19 mouse cellular contexts compared by ENCODE assay signal in genomic region chr17:56272644-56273043, GRCm38 (mm10). TPM values are rescaled to one million over a fixed set of nuclear protein-coding genes. Genes with fewer than 3 reads are reported as not detected.
DNase-seq lines count a peak whose midpoint lies in the region; TF ChIP-seq lines count a peak whose summit lies in the region.
"Had no signal": no experiment of that assay in that cellular context is flagged by ENCODE, and none has a peak within 500 bp of the region (broad histone marks: within the 10 kb centered on the region; RNA-seq: fewer than 3 reads in every experiment).

No protein-coding gene starts in this region.

- in situ Hi-C loops in CH12.LX (cut with MboI; ENCODE audit: low pct_ligation_motif_present, low pct_unique_long_range_greater_than_20kb, low sequenced_read_pairs) = no loop called here

- no peak for TF ChIP-seq EP300 in CH12.LX (IDR thresholded peaks at IDR 0.05; ENCODE audit: low read length)

- H3K79me2 ChIP-seq in CH12.LX (replicated peaks; ENCODE audit: control insufficient read depth, extremely low read depth, insufficient read depth, poor library complexity, severe bottlenecking) = peaks cover 47% of the 10 kb centered on the region

- no peak for TF ChIP-seq POLR2A in CH12.LX (IDR thresholded peaks at IDR 0.05; ENCODE audit: low read depth, low read length)

- intact Hi-C loops in heart, postnatal 36 days (cut with DNase I) = no loop called here
- intact Hi-C loops in gastrocnemius, postnatal 36 days (cut with DNase I) = no loop called here

- TF ChIP-seq CTCF in CH12.LX (conservative IDR thresholded peaks at IDR 0.05 in 1 of 2, IDR thresholded peaks at IDR 0.05 in 1 of 2; ENCODE audit: low read depth in 2 of 2, low read length in 2 of 2) = no peak

- dilution Hi-C loops in CH12.LX (cut with MboI; ENCODE audit: extremely low pct_ligation_motif_present, extremely low pct_unique_long_range_greater_than_20kb, low sequenced_read_pairs) = no loop called here

- peaks cover 40 to 51% of the 10 kb centered on the region in 2 experiments for H3K36me3 ChIP-seq in CH12.LX (replicated peaks in 1 of 2; ENCODE audit: control insufficient read depth in 1 of 2, insufficient read depth in 1 of 2, low read length in 1 of 2)
- H3K36me3 ChIP-seq in midbrain, embryonic 10.5 days = peaks cover 20% of the 10 kb centered on the region

- 74% methylated on average over 3 of the region's 3 CpGs for WGBS in midbrain, embryonic 10.5 days

- DNase-seq in heart, adult 18-20 months = peak; percentile 4 to 15
- DNase-seq in heart, postnatal 36 days = no peak
- DNase-seq in CH12.LX (ENCODE audit: extremely low read depth) = no peak
- peak; percentile 68 for DNase-seq in kidney, postnatal 14 days
- DNase-seq in lung, postnatal 25 days (ENCODE audit: low spot score) = peak; percentile 55
- no peak for DNase-seq in c-Kit-positive CD71-positive TER-119-positive erythroid progenitor cells, embryonic 14.5 days (ENCODE audit: low spot score)
- no peak for DNase-seq in midbrain, embryonic 10.5 days (ENCODE audit: low spot score)
- DNase-seq in gastrocnemius, postnatal 36 days = no peak
- DNase-seq: cerebellum, adult 8-10 months; embryo, embryonic 11 days; layer of hippocampus, postnatal 36 days had no signal

- no peak overlapping the region for H3K4me2 ChIP-seq in CH12.LX (ENCODE audit: insufficient read depth, low read depth, poor library complexity, severe bottlenecking)
- H3K4me2 ChIP-seq: limb, embryonic 12.5 days had no signal

- no peak overlapping the region for H3K9ac ChIP-seq in CH12.LX (ENCODE audit: insufficient read depth, low read depth)
- H3K9ac ChIP-seq: limb, embryonic 12.5 days had no signal

- peaks cover 17 to 59% of the 10 kb centered on the region in 2 experiments for H3K4me1 ChIP-seq in CH12.LX (ENCODE audit: control insufficient read depth in 1 of 2, insufficient read depth in 2 of 2)
- peaks cover 34% of the 10 kb centered on the region for H3K4me1 ChIP-seq in midbrain, embryonic 10.5 days

- no peak overlapping the region for H3K4me3 ChIP-seq in CH12.LX (replicated peaks in 1 of 3; ENCODE audit: low read depth in 2 of 3, low read length in 2 of 3, poor library complexity in 1 of 3)
- no peak overlapping the region for H3K4me3 ChIP-seq in midbrain, embryonic 10.5 days
- H3K4me3 ChIP-seq: erythroblast, embryonic 14.5 days; intestine, embryonic 15.5 days; limb, embryonic 12.5 days; megakaryocyte, embryonic 14.5 days had no signal

- H3K27ac ChIP-seq in CH12.LX (ENCODE audit: insufficient read depth, low read depth) = peak overlapping the region; percentile 10
- H3K27ac ChIP-seq in midbrain, embryonic 10.5 days (replicated peaks) = no peak overlapping the region
- H3K27ac ChIP-seq: intestine, embryonic 15.5 days; limb, embryonic 12.5 days had no signal

- no peaks in the 10 kb centered on the region for H3K27me3 ChIP-seq in CH12.LX (replicated peaks)
- H3K27me3 ChIP-seq in midbrain, embryonic 10.5 days (ENCODE audit: low read depth, poor library complexity, severe bottlenecking) = no peaks in the 10 kb centered on the region
- H3K27me3 ChIP-seq: intestine, embryonic 15.5 days; limb, embryonic 12.5 days; megakaryocyte, embryonic 14.5 days had no signal

- H3K9me3 ChIP-seq in CH12.LX (replicated peaks; ENCODE audit: low read length) = no peaks in the 10 kb centered on the region
- no peaks in the 10 kb centered on the region for H3K9me3 ChIP-seq in midbrain, embryonic 10.5 days (replicated peaks)
- H3K9me3 ChIP-seq: intestine, embryonic 15.5 days; limb, embryonic 12.5 days; megakaryocyte, embryonic 14.5 days had no signal

- no peak for TF ChIP-seq RAD21 in CH12.LX (IDR thresholded peaks at IDR 0.05; ENCODE audit: low read depth, low read length)

TF ChIP-seq in CH12.LX, 34 proteins besides CTCF, POLR2A, EP300 and RAD21:
- TF ChIP-seq TBP (conservative IDR thresholded peaks at IDR 0.05; ENCODE audit: low read depth, low read length) (no peak), USF2 (conservative IDR thresholded peaks at IDR 0.05; ENCODE audit: low read depth, low read length) (no peak), ZC3H11A (IDR thresholded peaks at IDR 0.05; ENCODE audit: low read depth, low read length) (no peak)

RNA-seq across cellular contexts. Expression of gene Ticam1, which starts 3.9 kb away (rescaled TPM):
- total RNA-seq in heart, adult 18-20 months (2021) = 1 to 10 TPM; 9.1 to 9.2 TPM
- total RNA-seq in heart, postnatal 36 days (2021) = 1 to 10 TPM; 8.7 to 8.8 TPM
- total RNA-seq in CH12.LX (2012; rRNA removed) = 15.9 and 17.6 TPM in 2 replicates
- total RNA-seq in CH12.LX (2014; rRNA removed) = 4.5 and 6.4 TPM in 2 replicates
- polyA plus RNA-seq in CH12.LX (2012; ENCODE audit: insufficient read length, low read depth) = 14.6 and 18.6 TPM in 2 replicates
- polyA plus RNA-seq in midbrain, embryonic 10.5 days (2016; fragmentation: Nextera tagmentation; extraction: Ambion mirVana) = 2.4 and 3.1 TPM in 2 replicates
- 1 to 10 TPM; 2.0 to 3.2 TPM for total RNA-seq in gastrocnemius, postnatal 36 days (2021)

RNA-seq across cellular contexts. Expression of gene Fem1a, which starts 16.0 kb away (rescaled TPM):
- 100 to 1,000 TPM; 115 to 117 TPM for total RNA-seq in heart, adult 18-20 months (2021)
- total RNA-seq in heart, postnatal 36 days (2021) = 100 to 1,000 TPM; 106 to 111 TPM
- 26.0 and 28.0 TPM in 2 replicates for total RNA-seq in CH12.LX (2012; rRNA removed)
- 14.9 and 17.5 TPM in 2 replicates for total RNA-seq in CH12.LX (2014; rRNA removed)
- 14.7 and 16.6 TPM in 2 replicates for polyA plus RNA-seq in CH12.LX (2012; ENCODE audit: insufficient read length, low read depth)
- polyA plus RNA-seq in midbrain, embryonic 10.5 days (2016; fragmentation: Nextera tagmentation; extraction: Ambion mirVana) = 11.7 and 15.1 TPM in 2 replicates
- total RNA-seq in gastrocnemius, postnatal 36 days (2021) = 100 to 1,000 TPM; 152 TPM

RNA-seq across cellular contexts. Expression of gene Plin3, which starts 20.0 kb away (rescaled TPM):
- total RNA-seq in heart, adult 18-20 months (2021) = 100 to 1,000 TPM; 178 to 190 TPM
- total RNA-seq in heart, postnatal 36 days (2021) = 100 to 1,000 TPM; 183 to 206 TPM
- total RNA-seq in CH12.LX (2012; rRNA removed) (18.8 and 23.3 TPM in 2 replicates), CH12.LX (2014; rRNA removed) (17.0 and 17.3 TPM in 2 replicates)
- 17.9 and 18.5 TPM in 2 replicates for polyA plus RNA-seq in CH12.LX (2012; ENCODE audit: insufficient read length, low read depth)
- polyA plus RNA-seq in midbrain, embryonic 10.5 days (2016; fragmentation: Nextera tagmentation; extraction: Ambion mirVana) = 59.5 and 70.0 TPM in 2 replicates
- 10 to 100 TPM; 44.4 to 45.7 TPM for total RNA-seq in gastrocnemius, postnatal 36 days (2021)

RNA-seq across cellular contexts. Expression of gene Arrdc5, which starts 27.4 kb away (rescaled TPM):
- not detected for total RNA-seq in heart, adult 18-20 months (2021)
- not detected for total RNA-seq in heart, postnatal 36 days (2021)
- not detected in 2 replicates for total RNA-seq in CH12.LX (2012; rRNA removed)
- not detected in 2 replicates for total RNA-seq in CH12.LX (2014; rRNA removed)
- 0.23 TPM in 1 of 2 replicates, not detected in the other for polyA plus RNA-seq in CH12.LX (2012; ENCODE audit: insufficient read length, low read depth)
- not detected in 2 replicates for polyA plus RNA-seq in midbrain, embryonic 10.5 days (2016; fragmentation: Nextera tagmentation; extraction: Ambion mirVana)
- total RNA-seq in gastrocnemius, postnatal 36 days (2021) = not detected
- total RNA-seq: adrenal gland, postnatal 4 days; granulocyte monocyte progenitor cell, adult 5-6 weeks; hematopoietic stem cell, adult 5-6 weeks; layer of hippocampus, postnatal 36 days; MEL had no signal
- polyA plus RNA-seq: erythroblast, embryonic 14.5 days; intestine, embryonic 15.5 days; limb, embryonic 12.5 days had no signal

RNA-seq across cellular contexts. Expression of gene Uhrf1, which starts 30.5 kb away (rescaled TPM):
- total RNA-seq in heart, adult 18-20 months (2021) = 1 to 10 TPM; 1.4 to 2.5 TPM
- total RNA-seq in heart, postnatal 36 days (2021) = 1 to 10 TPM; 2.8 to 3.3 TPM
- total RNA-seq in CH12.LX (2012; rRNA removed) = 220 and 249 TPM in 2 replicates
- total RNA-seq in CH12.LX (2014; rRNA removed) = 144 and 161 TPM in 2 replicates
- polyA plus RNA-seq in CH12.LX (2012; ENCODE audit: insufficient read length, low read depth) = 184 and 249 TPM in 2 replicates
- polyA plus RNA-seq in midbrain, embryonic 10.5 days (2016; fragmentation: Nextera tagmentation; extraction: Ambion mirVana) = 291 and 321 TPM in 2 replicates
- total RNA-seq in gastrocnemius, postnatal 36 days (2021) = 1 to 10 TPM; 1.4 to 3.0 TPM

Comparison
In these comparisons a context has a peak if more than half of its experiments do, and no peak if none do; other contexts are left out.
1. DNase-seq: peak in heart, adult 18-20 months (2 of 2), kidney, postnatal 14 days (single experiment) and lung, postnatal 25 days (single experiment); none in heart, postnatal 36 days (0 of 2), CH12.LX (single experiment), c-Kit-positive CD71-positive TER-119-positive erythroid progenitor cells, embryonic 14.5 days (single experiment), midbrain, embryonic 10.5 days (single experiment) and gastrocnemius, postnatal 36 days (0 of 2).